Mouse (Mus musculus) embryonic facial prominence, embryonic 10.5 days (tissue): ENCODE data around the gene Nadk2. TPM values are rescaled to one million over a fixed set of nuclear protein-coding genes. Genes with fewer than 3 reads are reported as not detected.

Source experiments
- DNase-seq: peaks from one replicate; pipeline ENCODE4 v3.0.0-alpha.2; 2017; ENCODE audit warnings: low spot score
- H3K27ac ChIP-seq: fragments of 300-500 bp; sonication (generic); replicated peaks from 2 replicates; pipeline ENCODE4 v1.5.1; 2016; ENCODE audit warnings: mild to moderate bottlenecking
- H3K27me3 ChIP-seq: fragments of 300-500 bp; sonication (generic); replicated peaks from 2 replicates; pipeline ENCODE4 v1.6.1; 2016; ENCODE audit warnings: low read depth, mild to moderate bottlenecking; ENCODE audit not compliant: poor library complexity, severe bottlenecking
- H3K36me3 ChIP-seq: fragments of 300-500 bp; sonication (generic); replicated peaks from 2 replicates; pipeline ENCODE4 v1.6.1; 2016; ENCODE audit warnings: mild to moderate bottlenecking, moderate library complexity
- H3K4me1 ChIP-seq: fragments of 300-500 bp; sonication (generic); 2 replicates; pipeline ENCODE4 v1.6.1; 2016
- H3K4me3 ChIP-seq: fragments of 300-500 bp; sonication (generic); 2 replicates; pipeline ENCODE4 v1.5.1; 2016; ENCODE audit warnings: mild to moderate bottlenecking, moderate library complexity
- H3K9me3 ChIP-seq: fragments of 300-500 bp; sonication (generic); 2 replicates; pipeline ENCODE4 v1.6.1; 2016; ENCODE audit warnings: mild to moderate bottlenecking
- WGBS: fragments of 180-500 bp; shearing (Covaris S2); methylation state at CpG from one replicate; pipeline ENCODE4 v1.1.7; 2016; 5-methylcytosine and 5-hydroxymethylcytosine counted together
- polyA plus RNA-seq: library from polyadenylated mRNA; unstranded; fragments of >200 nt; fragmentation: Nextera tagmentation; extraction: Ambion mirVana; gene quantifications from 2 replicates; pipeline ENCODE4 v1.2.1, GENCODE M21; 2016

Gene Nadk2
- polyA plus RNA-seq, 1 experiment from 2014 or later, result 36.1 TPM

GRCm38 (mm10) chr15:9093598-9094365 is 22.7 kb downstream of the Nadk2 start:
- peak overlapping the region; percentile 37; the same call in 1 of the 2 replicates for H3K27ac ChIP-seq
- no peaks in the 10 kb centered on the region for H3K27me3 ChIP-seq

GRCm38 (mm10) chr15:9094366-9094750 is 23.3 kb downstream of the Nadk2 start:
- Histone ChIP-seq H3K4me1 (peaks cover 15% of the 10 kb centered on the region), H3K9me3 (no peaks in the 10 kb centered on the region), H3K36me3 (peaks cover 81% of the 10 kb centered on the region), H3K4me3 (peak overlapping the region; percentile 35), H3K27me3 (no peaks in the 10 kb centered on the region), H3K27ac (peak overlapping the region; percentile 37)
- 16% methylated on average over 13 of the region's 13 CpGs for WGBS
- peak; percentile 75 for DNase-seq

More at GRCm38 (mm10) chr15:9093598-9094365, 22.7 kb downstream of the Nadk2 start:
- 67% methylated on average over 11 of the region's 11 CpGs for WGBS
- peaks cover 20% of the 10 kb centered on the region for H3K4me1 ChIP-seq
- no peaks in the 10 kb centered on the region for H3K9me3 ChIP-seq
- H3K4me3 ChIP-seq, result peak overlapping the region; percentile 35
- DNase-seq, result no peak
- peaks cover 77% of the 10 kb centered on the region for H3K36me3 ChIP-seq

- H3K4me3 ChIP-seq, result no peak overlapping the region
- 94% methylated on average over 4 of the region's 4 CpGs for WGBS
- no peak overlapping the region for H3K27ac ChIP-seq
- no peaks in the 10 kb centered on the region for H3K27me3 ChIP-seq
- H3K9me3 ChIP-seq, result no peaks in the 10 kb centered on the region
- no peak for DNase-seq
- H3K36me3 ChIP-seq, result peaks cover 88% of the 10 kb centered on the region
- peaks cover 12% of the 10 kb centered on the region for H3K4me1 ChIP-seq
Observed at GRCm38 (mm10) chr15:9096865-9097264, 25.8 kb downstream of the Nadk2 start.

- H3K4me1 ChIP-seq, result no peaks in the 10 kb centered on the region
- H3K4me3 ChIP-seq, result no peak overlapping the region
- no peak overlapping the region for H3K27ac ChIP-seq
- no peaks in the 10 kb centered on the region for H3K9me3 ChIP-seq
- WGBS, result 88% methylated on average over 10 of the region's 10 CpGs
- H3K27me3 ChIP-seq, result no peaks in the 10 kb centered on the region
- DNase-seq, result no peak
- H3K36me3 ChIP-seq, result peaks cover 96% of the 10 kb centered on the region
Observed at GRCm38 (mm10) chr15:9100446-9101077, 29.5 kb downstream of the Nadk2 start.

GRCm38 (mm10) chr15:9106303-9107074 is 35.4 kb downstream of the Nadk2 start:
- DNase-seq, result no peak
- peaks cover 85% of the 10 kb centered on the region for H3K36me3 ChIP-seq
- 91% methylated on average over 13 of the region's 13 CpGs for WGBS

GRCm38 (mm10) chr15:9110526-9111347 is 39.7 kb downstream of the Nadk2 start:
- H3K27ac ChIP-seq, result no peak overlapping the region
- no peak for DNase-seq
- WGBS, result 88% methylated on average over 6 of the region's 6 CpGs
- H3K27me3 ChIP-seq, result no peaks in the 10 kb centered on the region
- H3K9me3 ChIP-seq, result no peaks in the 10 kb centered on the region
- H3K4me1 ChIP-seq, result peaks cover 8% of the 10 kb centered on the region; the same call in 1 of the 2 replicates
- peaks cover 85% of the 10 kb centered on the region for H3K36me3 ChIP-seq
- no peak overlapping the region for H3K4me3 ChIP-seq

More at GRCm38 (mm10) chr15:9106303-9107074, 35.4 kb downstream of the Nadk2 start:
- H3K4me1 ChIP-seq, result no peaks in the 10 kb centered on the region
- H3K4me3 ChIP-seq, result no peak overlapping the region
- no peak overlapping the region for H3K27ac ChIP-seq
- no peaks in the 10 kb centered on the region for H3K27me3 ChIP-seq
- H3K9me3 ChIP-seq, result no peaks in the 10 kb centered on the region

GRCm38 (mm10) chr15:9111648-9112047 is 40.6 kb downstream of the Nadk2 start:
- WGBS, result 87% methylated on average over 3 of the region's 3 CpGs
- no peak overlapping the region for H3K27ac ChIP-seq
- no peaks in the 10 kb centered on the region for H3K9me3 ChIP-seq
- H3K27me3 ChIP-seq, result no peaks in the 10 kb centered on the region
- H3K4me3 ChIP-seq, result no peak overlapping the region
- peaks cover 8% of the 10 kb centered on the region; the same call in 1 of the 2 replicates for H3K4me1 ChIP-seq
- DNase-seq, result no peak
- peaks cover 85% of the 10 kb centered on the region for H3K36me3 ChIP-seq

- WGBS, result 87% methylated on average over 9 of the region's 9 CpGs
- DNase-seq, result no peak
- Histone ChIP-seq H3K4me3 (no peak overlapping the region), H3K9me3 (no peaks in the 10 kb centered on the region), H3K27me3 (no peaks in the 10 kb centered on the region), H3K36me3 (peaks cover 86% of the 10 kb centered on the region), H3K27ac (no peak overlapping the region), H3K4me1 (peaks cover 8% of the 10 kb centered on the region; the same call in 1 of the 2 replicates)
Observed at GRCm38 (mm10) chr15:9113556-9113955, 42.5 kb downstream of the Nadk2 start.

GRCm38 (mm10) chr15:9114131-9114530 is 43.1 kb downstream of the Nadk2 start:
- H3K4me3 ChIP-seq, result no peak overlapping the region
- no peak overlapping the region for H3K27ac ChIP-seq
- H3K36me3 ChIP-seq, result peaks cover 88% of the 10 kb centered on the region
- H3K27me3 ChIP-seq, result no peaks in the 10 kb centered on the region
- no peak for DNase-seq
- 79% methylated on average over 4 of the region's 4 CpGs for WGBS
- peaks cover 8% of the 10 kb centered on the region; the same call in 1 of the 2 replicates for H3K4me1 ChIP-seq
- H3K9me3 ChIP-seq, result no peaks in the 10 kb centered on the region

- DNase-seq, result no peak
- Histone ChIP-seq H3K27ac (no peak overlapping the region), H3K27me3 (no peaks in the 10 kb centered on the region), H3K36me3 (peaks cover 93% of the 10 kb centered on the region), H3K4me1 (peaks cover 8% of the 10 kb centered on the region; the same call in 1 of the 2 replicates), H3K9me3 (no peaks in the 10 kb centered on the region), H3K4me3 (no peak overlapping the region)
- 59% methylated on average over 5 of the region's 5 CpGs for WGBS
Observed at GRCm38 (mm10) chr15:9114599-9114998, 43.5 kb downstream of the Nadk2 start.

GRCm38 (mm10) chr15:9118852-9119251 is 47.8 kb downstream of the Nadk2 start:
- H3K27me3 ChIP-seq, result no peaks in the 10 kb centered on the region
- no peak for DNase-seq
- H3K9me3 ChIP-seq, result no peaks in the 10 kb centered on the region
- H3K4me1 ChIP-seq, result peaks cover 8% of the 10 kb centered on the region; the same call in 1 of the 2 replicates
- peaks cover 100% of the 10 kb centered on the region for H3K36me3 ChIP-seq
- no peak overlapping the region for H3K27ac ChIP-seq
- 94% methylated on average over 4 of the region's 4 CpGs for WGBS
- H3K4me3 ChIP-seq, result no peak overlapping the region

GRCm38 (mm10) chr15:9120081-9120480 is 49.0 kb downstream of the Nadk2 start:
- no peak overlapping the region for H3K4me3 ChIP-seq
- no peaks in the 10 kb centered on the region for H3K9me3 ChIP-seq
- no peaks in the 10 kb centered on the region for H3K27me3 ChIP-seq
- DNase-seq, result peak; percentile 54
- peaks cover 100% of the 10 kb centered on the region for H3K36me3 ChIP-seq
- no peak overlapping the region for H3K27ac ChIP-seq
- 98% methylated on average over 2 of the region's 2 CpGs for WGBS
- peaks cover 2% of the 10 kb centered on the region; the same call in 1 of the 2 replicates for H3K4me1 ChIP-seq
